Mouse (Mus musculus) right cerebral cortex, postnatal 14 days (tissue): ENCODE results near the gene Rbm20.
A peak's percentile ranks its signal among the peaks of the same experiment; 100 is the strongest.
"Not testable (repeated sequence)": the region's sequence is repeated elsewhere in the genome, so short reads cannot be mapped to it uniquely, and the experiment has no call there.

Experiments
- DNase-seq: peaks from one replicate; pipeline ENCODE4 v3.0.0; 2022

Rbm20 gene

DNA sequence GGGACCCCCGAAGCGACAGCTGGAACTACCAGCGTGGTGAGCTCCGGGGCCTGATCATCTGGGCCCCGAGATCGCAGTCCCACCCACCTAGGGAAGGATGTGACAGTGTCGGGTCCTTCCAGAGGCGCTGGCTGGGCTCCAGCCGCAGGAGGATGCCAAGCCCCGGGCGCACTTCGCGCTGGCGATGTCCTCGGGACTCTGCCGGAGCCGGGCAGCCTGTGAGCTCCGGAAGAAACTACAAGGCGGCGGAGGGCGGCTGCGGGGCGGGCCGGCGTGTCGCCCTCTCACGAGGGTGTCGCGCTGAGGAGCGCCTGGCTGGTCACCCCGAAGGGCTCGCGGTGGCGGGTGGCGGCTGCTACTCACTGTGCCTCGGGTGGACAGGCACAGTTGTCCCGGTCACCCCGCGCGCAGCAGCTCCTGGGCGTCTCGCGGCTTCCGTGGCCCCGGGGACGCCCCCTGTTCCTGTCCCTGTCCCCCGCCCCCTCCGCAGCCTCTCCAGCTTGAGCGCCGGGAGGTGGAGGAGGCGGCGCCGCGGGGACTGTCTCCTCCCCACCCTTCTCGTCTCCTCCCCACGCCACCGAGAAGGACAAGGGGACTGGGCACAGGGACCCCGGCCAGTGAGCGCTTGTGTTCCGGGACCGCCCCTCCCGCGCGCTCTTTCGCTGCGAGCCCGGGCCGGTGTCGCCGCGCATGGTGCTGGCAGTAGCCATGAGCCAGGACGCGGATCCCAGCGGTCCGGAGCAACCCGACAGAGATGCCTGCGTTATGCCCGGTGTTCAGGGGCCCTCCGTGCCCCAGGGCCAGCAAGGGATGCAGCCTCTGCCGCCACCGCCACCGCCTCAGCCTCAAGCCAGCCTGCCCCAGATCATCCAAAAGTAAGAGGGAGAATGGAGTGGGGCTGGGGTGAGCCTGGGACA lies at the start of gene Rbm20:
Gene Rbm20, plus strand, starts transcription at position 589 of the 917 bp plus-strand sequence.
- peak; percentile 34 for DNase-seq

- no peak for DNase-seq
Measured at GRCm38 (mm10) chr19:53638041-53638440, 39.1 kb upstream of the Rbm20 start.

GRCm38 (mm10) chr19:53638727-53639126 lies 38.4 kb upstream of the Rbm20 start:
- no peak for DNase-seq

DNA sequence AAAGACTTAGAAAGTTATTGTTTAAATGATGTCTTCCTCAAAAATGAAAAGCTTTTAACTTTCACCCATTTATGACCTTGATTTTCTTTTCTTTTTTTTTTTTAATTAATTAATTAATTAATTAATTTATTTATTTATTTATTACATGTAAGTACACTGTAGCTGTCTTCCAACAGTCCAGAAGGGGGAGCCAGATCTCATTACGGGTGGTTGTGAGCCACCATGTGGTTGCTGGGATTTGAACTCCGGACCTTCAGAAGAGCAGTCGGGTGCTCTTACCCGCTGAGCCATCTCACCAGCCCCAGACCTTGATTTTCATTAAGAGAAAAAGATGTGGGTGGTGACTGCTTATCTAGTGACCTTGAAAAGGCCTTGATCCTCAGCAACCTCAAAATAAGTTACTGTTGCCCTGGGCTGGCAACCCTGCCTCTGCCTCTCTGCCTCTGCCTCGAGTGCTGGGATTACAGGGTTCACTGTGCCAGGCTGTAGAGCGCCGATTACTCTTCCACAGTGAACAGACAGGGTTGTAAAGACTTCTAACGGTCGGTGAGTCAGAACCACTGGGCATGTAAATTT lies 33.0 kb upstream of the Rbm20 start:
- DNase-seq, result no peak

GRCm38 (mm10) chr19:53647301-53647700 lies 29.8 kb upstream of the Rbm20 start:
- DNase-seq, result no peak

DNA sequence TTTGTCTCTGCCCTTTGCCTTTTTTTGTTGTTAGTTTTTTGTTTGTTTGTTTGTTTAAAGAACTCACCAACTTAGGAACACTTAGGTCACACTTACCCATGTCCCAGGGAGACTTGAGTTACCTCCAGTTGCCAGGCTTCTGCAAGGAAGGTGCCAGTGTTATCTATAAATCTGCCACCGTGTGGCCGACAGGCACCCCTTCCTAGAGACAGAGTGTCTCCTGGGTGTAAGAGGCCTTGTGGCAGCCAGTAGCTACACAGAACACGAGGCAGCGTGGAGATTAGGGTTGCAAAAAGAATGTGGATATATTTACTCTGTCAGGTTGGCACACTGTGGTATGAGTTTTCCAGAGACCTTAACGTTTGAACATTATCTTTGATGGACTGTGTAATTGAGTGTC lies 29.1 kb upstream of the Rbm20 start:
- no peak for DNase-seq

GRCm38 (mm10) chr19:53648802-53649236 lies 28.3 kb upstream of the Rbm20 start:
- peak; percentile 61 for DNase-seq

DNA sequence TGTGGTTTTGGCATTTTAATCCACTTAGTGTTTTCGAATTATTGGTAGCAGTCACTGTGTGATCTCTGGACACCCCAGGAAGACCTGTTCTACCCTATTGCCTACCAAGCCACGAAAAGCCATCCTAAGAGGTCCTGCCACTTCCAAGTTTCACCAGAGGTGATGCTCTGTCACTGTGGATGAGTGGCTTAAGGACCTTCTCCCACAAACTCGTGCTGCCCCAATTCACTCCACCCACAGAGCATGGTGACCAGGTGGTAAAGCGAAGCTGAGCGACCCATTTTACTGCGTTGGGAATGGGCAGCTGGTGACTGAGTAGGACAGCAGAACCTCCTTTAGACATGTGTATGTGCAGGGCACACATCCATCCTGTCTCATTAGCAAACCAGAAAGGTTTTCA lies 27.7 kb upstream of the Rbm20 start:
- no peak for DNase-seq

- DNase-seq, result no peak
Measured at GRCm38 (mm10) chr19:53649802-53650201, 27.3 kb upstream of the Rbm20 start.

GRCm38 (mm10) chr19:53650921-53651320 lies 26.2 kb upstream of the Rbm20 start:
- DNase-seq, result no peak

DNA sequence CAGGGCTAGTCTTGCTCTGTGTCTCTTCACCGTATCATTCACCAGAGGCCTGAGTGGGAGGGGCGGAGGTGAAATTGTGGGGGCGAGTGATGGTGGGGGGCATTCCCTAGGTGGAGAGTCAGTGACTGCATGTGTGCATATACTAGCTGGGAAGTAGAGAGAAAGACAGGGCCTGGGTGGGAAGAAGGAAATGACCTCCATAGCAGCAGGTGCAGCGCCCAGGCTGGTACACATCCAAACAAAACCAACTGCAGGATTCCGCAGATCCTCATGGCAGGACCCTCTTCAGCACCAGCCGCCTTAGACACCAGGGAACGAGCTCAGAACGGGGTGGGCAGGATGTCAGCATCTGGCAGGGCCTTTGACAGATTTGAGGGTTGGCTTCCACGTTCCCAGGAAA lies 24.8 kb upstream of the Rbm20 start:
- no peak for DNase-seq

GRCm38 (mm10) chr19:53653624-53654467 lies 23.3 kb upstream of the Rbm20 start:
- DNase-seq, result no peak

DNA sequence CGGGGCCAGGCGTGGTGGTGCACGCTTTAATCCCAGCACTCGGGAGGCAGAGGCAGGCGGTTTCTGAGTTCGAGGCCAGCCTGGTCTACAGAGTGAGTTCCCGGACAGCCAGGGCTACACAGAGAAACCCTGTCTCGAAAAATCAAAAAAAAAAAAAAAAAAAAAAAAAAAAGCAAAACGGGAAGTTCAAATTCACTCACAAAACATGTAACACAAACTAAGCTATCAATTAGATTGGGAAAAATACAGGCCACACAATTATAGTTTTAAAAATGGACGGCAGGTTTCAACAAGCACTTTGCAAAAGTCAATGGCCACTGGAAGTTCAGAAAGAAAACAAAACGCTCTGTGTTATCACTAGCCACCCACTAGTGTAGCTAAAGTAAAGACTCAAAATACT lies 20.7 kb upstream of the Rbm20 start:
- DNase-seq, result not testable (repeated sequence)

DNA sequence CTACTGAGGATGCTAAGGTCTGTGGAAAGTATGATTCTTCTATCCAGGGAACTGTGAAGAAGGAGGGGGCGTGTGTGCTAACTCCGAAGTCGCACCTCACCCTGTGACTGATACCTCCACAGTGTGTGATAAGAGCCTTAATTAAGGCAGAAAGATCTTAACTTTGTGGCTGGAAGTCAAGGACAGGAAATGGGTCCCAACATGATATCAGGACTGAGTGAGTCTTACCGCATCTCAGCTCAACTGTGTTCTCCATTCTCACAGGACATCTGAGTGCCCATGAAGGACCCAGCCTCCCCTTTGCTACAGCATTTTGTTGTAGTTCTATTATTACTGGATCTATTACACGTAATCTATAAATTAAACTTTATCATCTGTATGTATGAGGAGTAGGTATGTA lies 19.7 kb upstream of the Rbm20 start:
- no peak for DNase-seq

DNA sequence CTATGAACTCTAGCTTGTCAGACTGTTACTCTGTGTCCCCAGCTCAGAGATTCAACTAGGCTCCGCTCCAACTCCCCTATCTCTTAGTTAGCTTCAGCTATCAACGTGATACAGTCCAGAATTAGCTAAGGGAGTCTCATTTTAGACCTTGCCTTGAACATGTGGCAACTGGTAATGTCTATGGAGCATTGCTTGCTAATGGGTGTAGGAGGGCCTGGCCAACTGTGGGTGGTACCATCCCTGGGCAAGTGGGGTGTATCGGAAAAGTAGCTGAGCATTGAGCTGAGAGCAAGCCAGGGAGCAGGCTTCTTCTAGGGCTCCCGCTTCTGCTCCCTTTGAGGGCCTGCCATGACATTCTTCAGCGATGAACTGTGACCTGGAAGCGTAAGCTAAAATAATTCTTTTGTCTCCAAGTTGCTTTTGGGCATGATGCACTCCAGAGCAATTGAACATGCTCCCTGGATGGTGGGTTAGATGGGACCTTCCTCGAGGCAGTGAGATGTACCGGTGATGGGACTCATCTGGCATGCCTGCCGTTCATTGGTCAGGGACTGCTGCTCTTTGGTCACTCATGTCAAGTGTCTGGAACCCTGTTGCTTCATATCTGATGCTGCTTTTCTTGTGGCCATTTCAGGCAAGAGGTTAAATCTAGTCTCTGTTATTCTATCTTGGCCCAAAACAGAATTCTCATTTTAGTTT lies 16.2 kb upstream of the Rbm20 start:
- DNase-seq, result no peak

- no peak for DNase-seq
Measured at GRCm38 (mm10) chr19:53661938-53662722, 15.0 kb upstream of the Rbm20 start.

GRCm38 (mm10) chr19:53664831-53665230 lies 12.3 kb upstream of the Rbm20 start:
- no peak for DNase-seq

DNA sequence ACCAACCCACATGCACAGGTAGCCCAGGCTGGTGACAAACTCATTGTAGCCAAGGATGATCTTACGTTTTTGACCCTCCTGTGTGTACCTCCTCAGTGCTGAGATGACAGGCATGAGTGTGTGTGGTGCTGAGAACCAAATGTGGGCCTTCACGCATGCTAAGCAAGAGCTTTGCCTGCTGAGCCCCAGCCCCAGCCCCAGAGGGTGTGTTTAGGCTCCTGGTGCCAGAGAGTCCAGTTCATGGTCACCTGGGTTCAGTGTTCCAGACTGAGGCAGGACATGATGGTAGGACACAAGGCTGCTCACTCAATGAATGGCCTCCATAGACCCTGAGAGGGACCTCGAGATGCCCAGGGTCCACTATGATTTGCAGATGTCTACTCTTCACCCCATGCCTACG lies 11.7 kb upstream of the Rbm20 start:
- no peak for DNase-seq

GRCm38 (mm10) chr19:53666708-53667107 lies 10.4 kb upstream of the Rbm20 start:
- no peak for DNase-seq

DNA sequence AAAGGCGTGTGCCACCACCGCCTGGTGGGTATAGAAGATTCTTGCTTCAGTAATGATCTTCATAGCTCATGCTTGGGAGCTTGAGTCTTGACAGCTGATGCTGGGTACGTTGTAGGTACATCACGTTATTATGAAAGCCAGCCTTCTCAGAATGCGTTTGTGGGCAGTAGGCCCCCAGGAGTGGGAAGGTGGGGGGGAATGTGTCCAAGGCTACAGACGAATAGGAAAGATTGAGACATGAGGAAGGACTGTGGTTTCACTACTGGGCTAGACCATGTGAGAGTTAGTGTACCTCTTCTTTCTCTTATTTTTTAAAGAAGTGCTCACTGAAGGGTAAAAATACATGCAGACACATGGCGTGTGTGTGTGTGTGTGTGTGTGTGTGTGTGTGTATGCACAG lies 8.3 kb upstream of the Rbm20 start:
- no peak for DNase-seq

DNA sequence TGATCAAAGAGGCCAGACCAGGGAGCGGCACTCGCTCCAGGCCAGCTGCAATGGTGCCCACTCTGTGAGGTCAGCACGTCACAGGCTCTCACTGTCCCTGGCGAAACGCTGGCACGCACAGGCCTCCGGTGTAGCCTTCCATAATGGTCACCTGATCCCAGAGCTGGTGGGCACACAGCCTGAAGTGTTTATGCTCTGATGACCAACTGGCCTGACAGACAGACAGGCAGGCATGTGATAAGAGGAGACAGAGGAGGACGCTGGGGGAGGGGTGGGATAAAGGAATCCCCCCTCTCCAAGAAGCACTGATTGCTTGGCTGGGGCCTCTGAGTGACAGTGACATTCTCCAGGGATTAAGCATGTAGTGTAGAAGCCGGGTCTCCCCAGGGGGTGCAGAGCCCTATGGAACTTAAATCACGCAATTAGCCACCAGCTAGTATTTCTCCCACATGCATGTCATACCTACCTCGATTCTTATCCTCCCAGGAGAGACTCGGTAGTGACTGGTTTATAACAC lies 6.4 kb upstream of the Rbm20 start:
- no peak for DNase-seq

- DNase-seq, result no peak
Measured at GRCm38 (mm10) chr19:53671432-53671831, 5.7 kb upstream of the Rbm20 start.
